Mouse (Mus musculus): ENCODE results near the gene Psenen. TPM values are rescaled to one million over a fixed set of nuclear protein-coding genes. Genes with fewer than 3 reads are reported as not detected.

Gene Psenen
- total RNA-seq, 2 experiments from 2014 or later: 79.9 to 92.3 TPM

- TF ChIP-seq CTCF (conservative IDR thresholded peaks at IDR 0.05): no peak
- Histone ChIP-seq H3K4me3 (peak within 1 kb of the TSS; percentile 75), H3K27ac (peak within 1 kb of the TSS; percentile 90)
- peak; percentile 95 to 96 for DNase-seq (ENCODE audit: low spot score in 2 of 2)
Measured at GRCm38 (mm10) chr7:30534633-30535577, 28.5 kb downstream of the Psenen start, which contains the start of gene Arhgap33. TSS of gene Arhgap33 (minus strand) at chr7:30535060.

- Histone ChIP-seq H3K27ac (peak overlapping the region; percentile 90), H3K4me3 (peak overlapping the region; percentile 75)
- no peak for TF ChIP-seq CTCF (conservative IDR thresholded peaks at IDR 0.05)
- DNase-seq (ENCODE audit: low spot score in 2 of 2): no peak
Measured at GRCm38 (mm10) chr7:30533941-30534632, 29.3 kb downstream of the Psenen start.

GRCm38 (mm10) chr7:30532931-30533330 is 30.5 kb downstream of the Psenen start:
- TF ChIP-seq CTCF (conservative IDR thresholded peaks at IDR 0.05): no peak; the same call in 1 of the 2 replicates
- peak overlapping the region; percentile 90 for H3K27ac ChIP-seq
- no peak overlapping the region; the same call in 1 of the 2 replicates for H3K4me3 ChIP-seq
- no peak for DNase-seq (ENCODE audit: low spot score in 2 of 2)

GRCm38 (mm10) chr7:30531291-30531815 is 32.1 kb downstream of the Psenen start:
- no peak for TF ChIP-seq CTCF (conservative IDR thresholded peaks at IDR 0.05)
- no peak overlapping the region; the same call in 1 of the 2 replicates for H3K4me3 ChIP-seq
- H3K27ac ChIP-seq: 0 out of 2 replicates have a peak overlapping the region, but pooled peaks have one; percentile 23
- DNase-seq (ENCODE audit: low spot score in 2 of 2): no peak

- no peak for DNase-seq (ENCODE audit: low spot score in 2 of 2)
- no peak for TF ChIP-seq CTCF (conservative IDR thresholded peaks at IDR 0.05)
- H3K27ac ChIP-seq: no peak overlapping the region
- H3K4me3 ChIP-seq: no peak overlapping the region
Measured at GRCm38 (mm10) chr7:30526981-30527380, 36.4 kb downstream of the Psenen start.

- H3K27ac ChIP-seq: no peak overlapping the region
- no peak for TF ChIP-seq CTCF (conservative IDR thresholded peaks at IDR 0.05)
- no peak for DNase-seq (ENCODE audit: low spot score in 2 of 2)
- no peak overlapping the region for H3K4me3 ChIP-seq
Measured at GRCm38 (mm10) chr7:30526399-30526798, 37.0 kb downstream of the Psenen start.

GRCm38 (mm10) chr7:30525954-30526353 is 37.5 kb downstream of the Psenen start:
- no peak overlapping the region for H3K4me3 ChIP-seq
- H3K27ac ChIP-seq: no peak overlapping the region
- DNase-seq (ENCODE audit: low spot score in 2 of 2): no peak
- TF ChIP-seq CTCF (conservative IDR thresholded peaks at IDR 0.05): no peak

- no peak overlapping the region for H3K27ac ChIP-seq
- H3K4me3 ChIP-seq: no peak overlapping the region
- no peak for DNase-seq (ENCODE audit: low spot score in 2 of 2)
- no peak for TF ChIP-seq CTCF (conservative IDR thresholded peaks at IDR 0.05)
Measured at GRCm38 (mm10) chr7:30524487-30524886, 38.9 kb downstream of the Psenen start.

GRCm38 (mm10) chr7:30522871-30523270 is 40.6 kb downstream of the Psenen start:
- TF ChIP-seq CTCF (conservative IDR thresholded peaks at IDR 0.05): no peak
- no peak for DNase-seq (ENCODE audit: low spot score in 2 of 2)
- no peak overlapping the region for H3K4me3 ChIP-seq
- H3K27ac ChIP-seq: no peak overlapping the region

GRCm38 (mm10) chr7:30520856-30521255 is 42.6 kb downstream of the Psenen start:
- no peak for TF ChIP-seq CTCF (conservative IDR thresholded peaks at IDR 0.05)
- H3K27ac ChIP-seq: no peak overlapping the region

GRCm38 (mm10) chr7:30520396-30520795 is 43.0 kb downstream of the Psenen start:
- no peak for DNase-seq (ENCODE audit: low spot score in 2 of 2)
- no peak overlapping the region for H3K4me3 ChIP-seq

More at GRCm38 (mm10) chr7:30520856-30521255, 42.6 kb downstream of the Psenen start:
- no peak for DNase-seq (ENCODE audit: low spot score in 2 of 2)
- no peak overlapping the region for H3K4me3 ChIP-seq

GRCm38 (mm10) chr7:30518325-30518724 is 45.1 kb downstream of the Psenen start:
- Histone ChIP-seq H3K27ac (no peak overlapping the region), H3K4me3 (no peak overlapping the region)
- peak; percentile 30 for TF ChIP-seq CTCF (conservative IDR thresholded peaks at IDR 0.05)
- no peak for DNase-seq (ENCODE audit: low spot score in 2 of 2)

More at GRCm38 (mm10) chr7:30520396-30520795, 43.0 kb downstream of the Psenen start:
- no peak overlapping the region for H3K27ac ChIP-seq
- no peak for TF ChIP-seq CTCF (conservative IDR thresholded peaks at IDR 0.05)

All from layer of hippocampus, adult 2 months (tissue).